Mouse (Mus musculus) gastrocnemius, adult 18-20 months (tissue): Measurements from ENCODE around the gene Gm19684. TPM values are rescaled to one million over a fixed set of nuclear protein-coding genes. Genes with fewer than 3 reads are reported as not detected.
"Not testable (repeated sequence)": the region's sequence is repeated elsewhere in the genome, so short reads cannot be mapped to it uniquely, and the experiment has no call there.

Experiments
- DNase-seq: peaks from one replicate; pipeline ENCODE4 v3.0.0; 2021; ENCODE audit warnings: low spot score
- total RNA-seq, 2 experiments: library from RNA; stranded (reverse); gene quantifications; 2 replicates each; pipeline ENCODE4 v1.2.3; 2021

Gm19684 gene
- total RNA-seq, 2 experiments from 2014 or later: not detected

DNA sequence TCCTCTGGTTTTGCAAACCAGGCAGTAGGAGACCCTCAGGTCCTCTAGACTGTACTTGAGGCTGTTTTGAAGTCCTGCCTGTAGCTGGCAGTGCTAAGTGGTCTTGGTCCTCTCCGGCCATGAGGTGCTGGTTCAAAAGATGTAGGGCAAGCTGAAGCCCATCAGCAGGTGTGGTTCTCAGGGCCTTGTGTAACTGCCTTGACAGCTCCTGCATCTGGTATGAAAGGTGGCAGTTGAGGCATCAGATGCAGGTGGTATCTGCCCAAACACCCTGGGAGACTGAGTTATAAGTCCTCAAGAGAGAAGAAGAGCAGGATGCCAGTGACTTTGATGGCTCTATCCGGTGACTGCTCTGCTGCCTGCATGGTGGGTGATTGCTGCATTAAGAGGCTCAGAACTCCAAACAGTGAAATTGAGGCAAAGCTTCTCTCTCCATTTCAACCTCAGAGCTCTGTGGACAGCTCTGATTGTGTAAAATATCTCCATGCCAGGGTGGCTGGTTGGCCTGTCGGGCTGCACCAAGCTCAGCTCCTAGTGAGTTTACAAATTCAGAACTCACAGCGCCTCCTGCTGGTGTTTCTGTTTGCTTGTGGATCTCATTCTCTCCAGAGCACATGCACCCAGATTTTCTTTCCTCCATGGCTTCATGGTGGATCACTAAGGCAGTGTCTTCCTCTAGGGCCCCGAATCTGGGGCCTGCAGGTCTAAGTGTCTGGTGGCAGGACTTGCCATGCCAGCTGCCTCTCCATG is 10.2 kb downstream of the Gm19684 start:
- DNase-seq: no peak

DNA sequence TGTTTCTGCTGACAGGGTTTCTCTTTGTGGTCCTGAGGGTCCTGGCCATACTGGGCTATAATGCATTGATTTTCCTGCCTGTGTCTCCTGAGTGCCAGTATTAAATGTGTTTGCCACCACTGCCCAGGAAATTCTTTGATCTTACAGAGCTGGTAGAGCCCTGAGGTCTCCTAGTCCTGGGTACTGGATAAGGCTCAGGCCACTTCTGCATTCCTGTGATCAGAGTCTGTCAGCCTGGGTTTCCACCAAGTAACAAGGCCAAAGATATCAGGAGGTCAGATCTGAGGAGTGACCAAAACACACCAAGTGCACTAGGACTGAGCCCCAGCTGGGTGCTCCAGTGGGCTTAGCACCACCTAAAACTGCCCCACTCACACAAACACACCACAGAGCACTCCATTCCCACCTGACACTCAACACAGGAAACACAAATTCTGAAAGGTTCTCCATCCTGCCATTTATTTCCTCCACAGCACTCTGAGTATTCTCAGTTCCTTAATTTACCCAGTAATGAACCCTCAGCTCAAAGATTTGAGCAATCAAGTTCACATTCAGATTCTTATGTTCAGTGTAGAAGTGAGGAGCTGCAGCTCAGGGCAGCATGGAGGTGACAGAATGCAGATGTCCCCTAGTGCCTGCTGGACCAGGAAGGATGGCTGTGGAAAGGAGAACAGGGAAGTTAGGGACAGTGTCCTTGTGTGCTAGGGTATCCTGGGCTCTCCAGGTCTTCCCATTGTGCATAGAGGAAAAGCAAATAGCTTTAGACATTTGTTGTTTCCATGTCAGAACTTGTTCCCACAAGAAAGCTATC is 14.1 kb downstream of the Gm19684 start:
- DNase-seq: not testable (repeated sequence)

DNA sequence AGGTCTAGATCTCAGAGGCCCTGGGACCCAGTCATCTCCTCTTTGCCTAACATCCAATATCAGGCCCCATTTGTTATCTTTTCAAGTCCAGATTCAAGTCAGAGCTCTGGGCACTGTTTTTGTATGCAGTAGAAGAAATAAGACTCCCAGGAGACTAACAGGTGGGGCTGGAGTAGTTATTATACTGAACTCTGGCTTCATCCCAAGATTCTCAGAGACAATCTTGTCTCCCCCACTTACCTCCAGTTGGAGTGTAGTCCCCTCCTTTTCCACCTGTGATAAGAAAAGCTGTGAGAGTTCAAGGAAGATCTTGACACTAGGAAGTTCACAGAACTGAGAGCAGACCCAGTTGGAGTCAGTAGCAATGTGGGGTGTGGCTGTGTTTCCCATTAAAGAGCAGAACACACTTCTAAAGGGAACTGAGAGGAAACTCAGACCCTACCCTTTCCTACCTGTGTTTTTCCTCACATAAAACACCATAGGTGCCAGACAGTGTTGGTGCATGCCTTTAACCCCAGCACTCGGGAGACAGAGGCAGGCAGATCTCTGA is 14.9 kb downstream of the Gm19684 start:
- not testable (repeated sequence) for DNase-seq

DNA sequence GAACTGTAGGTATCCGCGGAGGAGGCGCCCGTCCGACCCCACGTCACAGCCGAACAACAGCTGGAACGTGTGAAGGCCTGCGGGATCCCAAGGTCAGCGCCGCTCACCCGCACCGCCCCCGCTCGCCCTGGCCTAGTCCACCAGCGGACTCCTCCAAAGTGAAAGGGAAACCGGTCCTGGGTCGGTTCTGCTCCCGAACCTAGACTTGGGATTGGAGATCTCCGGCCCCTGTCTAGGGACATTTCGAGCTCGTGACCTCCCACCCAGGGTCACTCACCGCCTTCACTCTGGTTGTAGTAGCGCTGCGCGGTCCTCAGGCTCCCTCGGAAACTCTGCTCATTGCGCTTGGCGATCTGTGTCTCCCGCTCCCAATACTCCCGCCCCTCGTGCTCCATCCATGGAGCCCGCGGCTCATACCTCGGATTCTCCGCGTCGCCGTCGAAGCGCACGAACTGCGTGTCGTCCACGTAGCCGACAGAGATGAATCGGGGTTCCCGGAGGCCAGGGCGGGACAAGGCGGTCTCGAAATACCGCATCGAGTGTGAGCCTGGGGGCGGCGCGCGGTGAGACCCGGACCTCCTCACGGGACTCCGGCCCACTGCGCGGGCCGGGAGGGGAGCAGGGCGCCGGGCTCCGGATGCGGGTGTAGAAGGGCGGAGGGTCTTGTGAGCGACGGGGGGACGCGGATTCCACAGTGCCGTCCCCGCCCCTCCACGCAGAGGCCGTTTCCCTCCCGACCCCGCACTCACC is 23.8 kb downstream of the Gm19684 start:
- DNase-seq: no peak

DNA sequence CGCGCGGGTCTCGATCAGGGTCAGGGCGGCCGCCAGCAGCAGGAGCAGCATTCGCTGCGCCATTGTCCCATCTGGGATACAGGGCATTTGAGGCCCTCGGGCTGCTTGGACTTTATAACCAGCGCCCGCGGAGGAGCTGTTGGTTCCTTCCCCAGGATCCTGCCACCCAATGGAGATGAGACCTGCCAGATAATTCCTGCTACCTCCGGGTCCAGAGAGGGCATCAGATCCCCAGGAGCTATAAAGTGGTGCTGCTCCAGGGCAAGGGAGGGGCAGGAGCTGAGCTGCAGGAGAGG is 24.3 kb downstream of the Gm19684 start:
- not testable (repeated sequence) for DNase-seq

DNA sequence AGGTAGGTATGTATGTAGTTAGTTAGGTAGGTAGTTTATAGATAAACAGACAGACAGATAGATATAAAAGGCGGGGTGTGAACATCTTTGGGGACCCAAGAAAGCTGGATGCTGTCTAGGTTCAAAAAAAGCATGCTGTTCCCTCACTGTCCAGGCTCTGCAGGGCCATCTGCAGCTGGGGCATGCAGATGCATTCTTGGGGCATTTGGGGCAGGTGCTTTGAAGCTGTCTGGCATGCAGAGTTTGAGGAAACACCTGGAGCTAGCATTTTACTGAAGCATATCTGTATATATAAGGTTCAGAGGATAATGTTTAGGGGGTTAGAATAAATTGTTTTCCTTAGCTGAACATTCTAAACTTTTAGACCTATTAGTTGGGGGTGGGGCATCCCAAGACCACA is 25.5 kb downstream of the Gm19684 start:
- DNase-seq: not testable (repeated sequence)

DNA sequence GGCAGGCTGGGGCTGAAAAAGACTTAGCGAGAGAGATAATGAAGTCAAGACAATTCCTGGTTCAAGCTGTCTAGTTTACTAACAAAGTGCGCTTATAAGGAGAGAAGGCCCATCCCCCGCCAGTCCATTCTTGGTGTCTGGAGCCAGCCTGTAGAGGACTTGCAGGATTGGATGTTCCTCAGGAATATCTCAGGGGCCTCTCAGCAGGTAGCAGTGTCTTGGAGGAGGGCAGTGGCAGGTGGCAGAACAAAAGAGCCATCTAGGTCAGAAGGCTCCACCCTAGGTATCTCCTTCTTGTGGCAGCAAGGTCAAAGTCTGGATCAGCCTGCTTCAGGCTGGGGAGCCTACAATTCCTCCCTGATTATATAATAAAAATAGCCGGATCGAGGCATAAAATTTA is 27.0 kb downstream of the Gm19684 start:
- DNase-seq: not testable (repeated sequence)

DNA sequence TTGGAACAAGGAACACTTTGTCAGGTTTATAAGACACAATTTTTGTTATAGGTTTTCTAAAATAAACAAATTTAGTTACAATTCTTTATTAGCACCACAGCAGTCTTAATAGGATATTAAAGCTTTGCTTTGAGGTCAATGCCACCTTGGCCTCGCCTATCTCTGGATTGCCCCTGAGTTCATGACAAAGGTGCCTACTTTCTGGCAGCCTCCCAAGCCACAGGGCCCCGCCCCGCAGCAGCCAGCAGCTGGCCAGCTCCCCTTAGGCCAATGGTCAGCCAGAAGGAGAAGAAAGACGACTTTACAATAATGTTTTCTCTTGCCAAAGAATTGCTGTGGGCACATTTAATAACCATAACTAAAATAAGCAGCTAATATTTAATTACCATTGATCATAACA is 29.7 kb downstream of the Gm19684 start:
- not testable (repeated sequence) for DNase-seq

DNA sequence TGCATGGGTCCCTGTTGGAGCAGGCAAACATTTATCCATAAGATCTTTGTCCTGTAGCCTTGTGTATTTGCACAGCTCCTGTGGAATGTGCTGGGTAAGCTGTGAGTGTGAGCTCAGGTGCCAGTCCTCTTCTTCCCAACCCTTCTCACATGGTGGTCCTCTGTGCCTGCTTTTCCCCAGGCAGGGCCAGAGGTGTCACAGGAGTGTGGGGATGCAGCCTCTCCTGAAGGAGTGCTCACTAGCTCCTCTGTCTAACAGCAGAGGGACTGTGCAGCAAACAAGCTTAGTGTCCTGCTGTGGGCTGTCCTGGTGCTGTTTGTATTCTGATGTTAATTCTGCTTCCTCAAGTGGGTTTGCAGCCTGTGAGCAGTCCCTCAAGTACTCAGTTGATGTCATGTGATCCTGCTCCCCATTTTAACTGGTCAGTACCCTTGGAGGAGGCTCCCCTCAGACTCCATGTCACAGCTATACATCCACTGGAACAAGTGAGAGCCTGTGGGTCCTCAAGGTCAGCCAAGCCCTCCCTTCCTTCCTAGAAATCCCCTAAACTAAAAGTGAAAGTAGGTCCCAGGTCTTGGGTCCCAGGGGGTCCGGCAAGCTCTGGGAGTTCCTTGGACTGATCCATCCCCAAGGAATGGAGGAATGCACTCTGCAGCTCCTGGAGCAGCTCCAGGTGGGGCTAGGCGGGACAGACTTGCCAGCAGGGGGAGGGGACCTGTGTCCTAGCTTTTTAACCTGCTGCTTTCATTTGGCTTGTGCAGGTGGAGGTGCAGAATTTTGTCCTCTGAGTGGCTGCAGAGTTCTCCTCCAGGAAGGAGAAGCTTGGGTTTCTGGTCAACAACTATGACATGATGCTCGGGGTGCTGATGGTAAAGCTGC is 33.0 kb downstream of the Gm19684 start:
- no peak for DNase-seq

DNA sequence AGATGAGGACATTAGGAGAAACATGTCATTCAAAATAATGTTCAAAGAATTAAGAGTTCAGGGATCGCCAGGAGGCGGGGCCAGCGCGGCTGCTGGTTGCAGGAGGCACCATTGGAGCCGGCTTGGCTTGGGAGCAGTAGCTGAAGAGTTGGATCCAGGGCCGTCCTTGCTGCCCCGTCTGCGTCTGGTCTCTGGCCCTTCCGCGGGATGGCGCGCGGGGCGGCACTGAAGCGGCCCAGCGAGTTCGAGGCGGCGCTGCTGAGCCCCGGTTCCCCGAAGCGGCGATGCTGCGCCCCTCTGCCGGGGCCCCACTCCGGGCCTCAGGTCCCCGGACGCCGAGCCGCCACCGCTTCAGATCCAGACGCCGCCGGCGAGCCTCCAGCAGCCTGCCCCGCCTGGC is 36.3 kb downstream of the Gm19684 start:
- DNase-seq: not testable (repeated sequence)

DNA sequence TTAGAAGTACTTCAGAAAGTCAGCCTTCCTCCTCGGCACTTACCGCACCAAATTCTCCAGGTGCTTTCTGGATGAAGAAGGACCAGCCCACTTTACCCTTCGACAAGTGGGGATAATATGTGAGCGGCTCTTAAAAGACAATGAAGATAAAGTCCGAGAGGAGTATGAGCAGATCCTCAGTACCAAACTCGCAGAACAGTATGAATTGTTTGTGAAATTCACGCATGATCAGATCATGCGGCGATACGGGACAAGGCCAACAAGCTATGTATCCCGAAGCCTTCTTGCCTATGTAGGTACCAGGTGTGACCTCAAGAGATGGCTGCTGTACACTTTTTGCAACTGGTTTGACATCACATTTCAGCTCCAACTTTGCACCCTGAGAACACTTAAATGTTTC is 36.8 kb downstream of the Gm19684 start:
- DNase-seq: not testable (repeated sequence)

DNA sequence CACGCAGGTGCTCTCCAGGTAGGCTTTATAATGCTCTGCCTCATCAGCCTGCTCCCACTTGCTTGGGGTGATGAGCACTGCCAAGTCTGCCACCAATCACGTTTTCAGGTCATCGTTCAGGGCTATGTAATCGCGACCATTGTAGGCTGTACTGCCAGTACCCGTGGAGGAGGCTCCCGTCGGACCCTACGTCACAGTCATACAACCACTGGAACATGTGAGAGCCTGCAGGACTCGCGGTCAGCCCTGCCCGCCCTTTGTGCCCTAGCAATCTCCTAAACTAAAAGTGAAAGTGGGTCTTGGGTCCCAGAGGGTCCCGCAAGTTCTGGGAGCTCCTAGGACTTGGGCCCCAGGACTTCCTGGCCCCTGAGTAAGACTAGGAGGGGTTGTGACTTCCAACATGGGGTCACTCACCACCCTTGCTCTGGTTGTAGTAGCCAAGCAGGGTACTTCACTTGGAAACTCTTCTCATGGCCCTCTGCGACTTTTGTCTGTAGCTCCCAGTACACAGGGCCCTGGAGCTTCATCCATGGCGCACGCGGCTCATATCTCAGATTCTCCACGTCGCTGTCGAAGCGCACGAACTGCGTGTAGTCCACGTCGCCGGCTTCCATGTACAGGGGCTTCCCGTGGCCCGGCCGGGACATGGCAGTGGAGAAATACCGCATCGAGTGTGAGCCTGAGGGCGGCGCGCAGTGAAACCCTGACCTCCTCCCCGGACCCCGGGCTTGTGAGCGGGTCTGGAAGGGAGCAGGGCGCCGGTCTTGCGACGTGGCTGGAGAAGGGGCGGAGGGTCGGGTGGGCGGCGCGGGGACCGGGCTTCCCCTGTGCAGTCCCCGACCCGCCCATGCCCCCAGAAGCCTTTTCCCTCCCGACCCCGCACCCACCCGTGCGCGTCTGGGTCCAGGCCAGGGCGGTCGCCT is 39.9 kb downstream of the Gm19684 start:
- DNase-seq: no peak

DNA sequence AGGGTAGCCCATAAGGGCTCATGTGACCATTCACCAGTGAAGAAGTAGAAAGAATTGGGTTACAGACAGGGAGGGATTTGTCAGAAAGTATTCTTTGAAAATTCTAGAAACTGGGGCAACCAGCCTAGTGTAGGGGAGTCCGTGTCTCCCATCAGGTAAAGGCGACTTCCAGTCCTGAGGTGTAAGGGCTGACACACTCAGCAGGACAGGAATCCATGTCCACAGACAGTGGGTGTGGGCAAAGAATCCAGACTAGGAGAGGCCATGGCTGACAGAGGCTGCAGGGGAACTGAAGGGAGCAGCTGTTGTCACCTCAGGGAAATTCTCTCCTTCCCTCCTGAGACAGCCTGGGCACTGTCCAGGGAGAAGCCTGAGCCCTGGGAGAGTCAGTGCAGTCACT is 45.4 kb downstream of the Gm19684 start:
- DNase-seq: not testable (repeated sequence)

DNA sequence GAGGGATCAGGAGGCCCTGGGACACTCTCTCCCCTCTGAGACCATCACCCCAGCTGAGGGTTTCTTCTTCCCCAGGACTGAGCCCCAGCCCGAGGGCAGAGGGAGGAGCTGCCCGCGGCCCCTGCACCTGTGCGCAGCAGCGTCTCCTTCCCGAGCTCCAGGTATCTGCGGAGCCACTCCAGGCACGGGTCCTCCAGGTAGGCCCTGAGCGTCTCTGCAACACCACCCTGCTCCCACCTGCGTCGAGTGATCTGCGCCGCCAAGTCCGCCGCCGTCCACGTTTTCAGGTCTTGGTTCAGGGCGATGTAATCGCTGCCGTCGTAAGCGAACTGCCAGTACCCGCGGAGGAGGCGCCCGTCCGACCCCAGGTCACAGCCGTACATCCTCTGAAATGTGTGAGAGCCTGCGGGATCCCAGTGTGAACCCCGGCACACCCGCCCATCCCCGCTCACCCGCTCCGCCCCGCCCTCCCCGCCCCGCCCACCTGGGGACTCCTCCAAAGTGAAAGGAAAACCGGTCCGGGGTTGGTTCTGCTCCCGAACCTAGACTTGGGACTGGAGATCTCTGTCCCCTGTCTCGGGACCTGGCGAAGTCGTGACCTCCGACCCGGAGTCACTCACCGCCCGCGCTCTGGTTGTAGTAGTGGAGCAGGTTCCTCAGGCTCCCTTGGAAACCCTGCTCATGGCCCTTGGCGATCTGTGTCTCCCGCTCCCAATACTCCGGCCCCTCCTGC is 46.0 kb downstream of the Gm19684 start:
- no peak for DNase-seq

DNA sequence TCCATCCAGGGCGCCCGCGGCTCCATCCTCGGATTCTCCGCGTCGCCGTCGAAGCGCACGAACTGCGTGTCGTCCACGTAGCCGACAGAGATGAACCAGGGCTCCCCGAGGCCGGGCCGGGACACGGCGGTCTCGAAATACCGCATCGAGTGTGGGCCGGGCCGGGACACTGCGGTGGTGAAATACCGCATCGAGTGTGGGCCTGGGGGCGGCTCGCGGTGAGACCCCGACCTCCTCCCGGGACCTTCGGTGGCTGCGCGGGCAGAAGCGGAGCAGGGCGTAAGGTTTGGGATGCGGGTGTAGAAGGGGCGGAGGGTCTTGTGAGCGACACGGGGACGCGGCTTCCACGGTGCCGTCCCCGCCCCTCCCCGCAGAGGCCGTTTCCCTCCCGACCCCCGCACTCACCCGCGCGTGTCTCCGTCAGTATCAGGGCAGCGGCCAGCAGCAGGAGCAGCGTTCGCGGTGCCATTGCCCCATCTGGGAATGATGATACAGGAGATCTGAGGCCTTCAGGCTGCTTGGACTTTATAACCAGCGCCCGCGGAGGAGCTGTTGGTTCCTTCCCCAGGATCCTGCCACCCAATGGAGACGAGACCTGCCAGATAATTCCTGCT is 46.7 kb downstream of the Gm19684 start, which contains the start of gene Gm8909:
TSS of gene Gm8909 (minus strand) at position 499 of the 614 bp plus-strand sequence.
- DNase-seq: no peak

DNA sequence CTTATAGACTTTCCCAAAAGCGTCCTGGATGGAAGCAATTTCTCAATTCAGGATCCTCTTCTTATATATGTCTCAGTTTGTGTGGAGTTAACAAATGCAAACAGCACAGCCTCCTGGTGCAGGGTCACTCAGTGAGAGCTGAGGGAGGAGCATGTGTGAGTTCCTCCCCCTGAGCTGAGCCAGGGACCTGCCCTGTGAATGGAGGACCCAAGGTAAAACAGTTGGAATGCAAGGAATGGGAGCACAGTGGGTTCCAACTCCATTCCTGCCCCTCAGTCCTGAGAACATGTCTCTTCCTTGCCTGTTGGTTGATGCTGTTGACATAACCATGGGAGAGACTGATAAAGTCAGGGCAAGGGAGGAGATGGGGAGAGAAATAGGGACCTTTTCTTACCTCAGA is 47.6 kb downstream of the Gm19684 start:
- not testable (repeated sequence) for DNase-seq

DNA sequence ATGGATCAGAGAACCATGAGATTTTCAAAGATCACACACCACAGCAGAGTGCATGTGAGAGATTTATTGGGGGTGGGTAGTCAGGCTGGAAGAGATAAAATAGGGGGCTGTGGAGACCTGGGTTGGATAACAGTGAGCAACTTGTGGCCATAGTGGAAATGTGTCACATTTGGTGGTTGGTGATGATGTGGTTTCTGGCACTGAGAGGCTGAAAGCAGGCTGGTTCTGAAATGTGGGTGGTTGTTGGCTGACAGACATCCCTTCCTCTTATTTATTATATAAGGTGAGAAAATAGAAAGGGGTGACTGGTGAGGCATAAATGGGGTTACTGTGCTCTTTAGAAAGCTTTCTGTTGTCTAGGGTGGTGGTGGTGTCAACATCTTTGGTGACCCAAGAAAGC is 48.3 kb downstream of the Gm19684 start:
- DNase-seq: no peak

DNA sequence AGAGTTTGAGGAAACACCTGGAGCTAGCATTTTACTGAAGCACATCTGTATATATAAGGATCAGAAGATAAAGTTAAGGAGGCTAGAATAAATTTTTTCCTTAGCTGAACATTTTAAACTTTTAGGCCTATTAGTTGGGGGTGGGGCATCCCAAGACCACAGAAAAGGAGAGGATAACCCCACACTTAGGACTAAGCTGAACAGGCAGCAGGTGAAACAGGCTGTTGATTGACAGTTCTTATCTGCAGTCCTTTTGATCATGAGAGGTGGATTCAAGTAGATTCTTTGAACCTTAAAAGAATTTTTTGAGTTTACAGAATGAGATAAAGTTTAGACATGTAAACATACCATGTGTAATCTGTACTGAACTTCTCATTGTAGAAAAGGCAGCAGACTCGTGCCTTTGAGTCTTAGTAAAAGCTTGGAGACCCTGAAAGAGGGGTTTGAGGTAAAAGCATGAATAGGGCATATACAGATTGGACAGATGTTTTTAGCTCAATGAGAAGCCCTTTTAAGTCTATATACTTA is 48.9 kb downstream of the Gm19684 start:
- no peak for DNase-seq
